Mouse (Mus musculus) liver, embryonic 16.5 days (tissue): Measurements from ENCODE around the gene Pbxip1. TPM values are rescaled to one million over a fixed set of nuclear protein-coding genes. Genes with fewer than 3 reads are reported as not detected.
A peak's percentile ranks its signal among the peaks of the same experiment; 100 is the strongest.

ENCODE experiments used
- ATAC-seq: fragments of 200-750 bp; cut with Nextera tagmentation; 2 replicates; pipeline ENCODE4 v1.8.0; 2017; ENCODE audit warnings: low read depth, mild to moderate bottlenecking, moderate number of reproducible peaks, moderate library complexity
- H3K27ac ChIP-seq: fragments of 300-500 bp; sonication (generic); 2 replicates; pipeline ENCODE4 v1.5.1; 2014; ENCODE audit warnings: mild to moderate bottlenecking, low read length
- H3K27me3 ChIP-seq: fragments of 300-500 bp; sonication (generic); 2 replicates; pipeline ENCODE4 v1.6.1; 2014; ENCODE audit warnings: low read depth, low read length, mixed read lengths; ENCODE audit not compliant: control insufficient read depth, insufficient read depth
- H3K36me3 ChIP-seq: fragments of 300-500 bp; sonication (generic); 2 replicates; pipeline ENCODE4 v1.6.1; 2014; ENCODE audit warnings: mild to moderate bottlenecking; ENCODE audit not compliant: control insufficient read depth, insufficient read depth
- H3K4me1 ChIP-seq: fragments of 300-500 bp; sonication (generic); 2 replicates; pipeline ENCODE4 v1.6.1; 2014; ENCODE audit warnings: low read depth, low read length, mixed read lengths; ENCODE audit not compliant: control insufficient read depth
- H3K4me2 ChIP-seq: fragments of 300-500 bp; sonication (generic); 2 replicates; pipeline ENCODE4 v1.6.1; 2014; ENCODE audit warnings: low read depth, low read length, mixed read lengths
- H3K4me3 ChIP-seq: fragments of 300-500 bp; sonication (generic); 2 replicates; pipeline ENCODE4 v1.5.1; 2014; ENCODE audit warnings: low read depth, mild to moderate bottlenecking, low read length
- H3K9ac ChIP-seq: fragments of 300-500 bp; sonication (generic); 2 replicates; pipeline ENCODE4 v1.6.1; 2014; ENCODE audit warnings: low read depth, low read length
- H3K9me3 ChIP-seq: fragments of 300-500 bp; sonication (generic); replicated peaks from 2 replicates; pipeline ENCODE4 v1.6.1; 2016; ENCODE audit warnings: low read length; ENCODE audit not compliant: control insufficient read depth
- WGBS: fragments of 180-500 bp; shearing (Covaris S2); extraction: QIAGEN DNeasy Blood & Tissue Kit; methylation state at CpG from one replicate; pipeline ENCODE4 v1.1.7; 2014; ENCODE audit not compliant: insufficient replicate concordance; 5-methylcytosine and 5-hydroxymethylcytosine counted together
- polyA plus RNA-seq: library from polyadenylated mRNA; unstranded; fragments of >200 nt; fragmentation: Nextera tagmentation; extraction: Ambion mirVana; gene quantifications from 2 replicates; pipeline ENCODE4 v1.2.1, GENCODE M21; 2015

Gene Pbxip1
- polyA plus RNA-seq, 1 experiment from 2014 or later, result 8.6 TPM

DNA sequence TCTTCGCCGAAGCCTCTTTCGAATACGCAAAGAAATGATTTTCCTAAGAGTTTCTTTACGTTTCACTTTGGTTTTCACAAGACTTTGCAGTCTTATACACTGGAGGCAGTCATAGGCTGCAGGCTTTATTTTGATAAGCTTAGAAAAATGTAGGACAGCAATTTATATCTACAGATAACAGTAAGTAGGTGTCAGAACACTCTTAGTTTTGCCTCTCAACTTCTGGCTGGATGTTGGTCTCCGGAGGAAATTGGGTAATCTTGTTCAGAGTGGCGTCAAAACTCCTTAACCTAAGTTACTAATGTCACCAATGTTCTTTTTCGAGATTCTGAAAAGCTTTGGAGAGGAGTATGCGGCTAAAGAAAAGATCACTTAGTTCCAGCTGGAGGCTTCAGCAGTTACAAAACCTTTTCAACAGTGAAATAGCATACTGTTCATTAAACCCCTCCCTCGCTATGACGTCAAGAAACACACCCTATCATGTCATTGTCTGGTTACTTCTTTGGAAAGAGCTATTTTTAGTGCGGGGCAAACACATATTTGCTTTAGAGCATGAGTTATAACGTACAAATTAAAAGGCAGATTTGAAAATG lies 22.0 kb downstream of the Pbxip1 start:
- 0 out of 2 replicates have a peak overlapping the region, but pooled peaks have one; percentile 1 for H3K9ac ChIP-seq
- peak overlapping the region; percentile 78 for H3K4me3 ChIP-seq

GRCm38 (mm10) chr3:89458965-89459807 lies 22.7 kb downstream of the Pbxip1 start:
- Histone ChIP-seq H3K36me3 (no peaks in the 10 kb centered on the region), H3K9me3 (no peaks in the 10 kb centered on the region), H3K4me1 (peaks cover 21% of the 10 kb centered on the region), H3K4me3 (peak overlapping the region; percentile 78), H3K4me2 (peak overlapping the region; percentile 93), H3K27ac (peak overlapping the region; percentile 79), H3K9ac (peak overlapping the region; percentile 76), H3K27me3 (no peaks in the 10 kb centered on the region)
- peak; percentile 88 for ATAC-seq
- 1% methylated on average over 34 of the region's 36 CpGs for WGBS

More for the DNA sequence above, 22.0 kb downstream of the Pbxip1 start:
- 37% methylated on average over 13 of the region's 13 CpGs for WGBS
- Histone ChIP-seq H3K36me3 (no peaks in the 10 kb centered on the region), H3K27ac (peak overlapping the region; percentile 74), H3K4me1 (peaks cover 21% of the 10 kb centered on the region), H3K27me3 (no peaks in the 10 kb centered on the region), H3K4me2 (peak overlapping the region; percentile 93), H3K9me3 (no peaks in the 10 kb centered on the region)
- peak; percentile 65 for ATAC-seq

GRCm38 (mm10) chr3:89468268-89468667 lies 31.8 kb downstream of the Pbxip1 start:
- Histone ChIP-seq H3K27ac (no peak overlapping the region), H3K4me3 (no peak overlapping the region), H3K9me3 (no peaks in the 10 kb centered on the region), H3K9ac (no peak overlapping the region), H3K4me2 (no peak overlapping the region), H3K27me3 (no peaks in the 10 kb centered on the region), H3K36me3 (no peaks in the 10 kb centered on the region), H3K4me1 (no peaks in the 10 kb centered on the region)
- WGBS, result 51% methylated on average over 4 of the region's 4 CpGs
- no peak for ATAC-seq

- H3K4me3 ChIP-seq, result no peak overlapping the region
- H3K9me3 ChIP-seq, result no peaks in the 10 kb centered on the region
- no peaks in the 10 kb centered on the region for H3K36me3 ChIP-seq
- no peak overlapping the region for H3K9ac ChIP-seq
- H3K4me2 ChIP-seq, result no peak overlapping the region
- WGBS, result 36% methylated on average over 7 of the region's 7 CpGs
- no peaks in the 10 kb centered on the region for H3K27me3 ChIP-seq
- ATAC-seq, result no peak
- H3K4me1 ChIP-seq, result no peaks in the 10 kb centered on the region
- H3K27ac ChIP-seq, result no peak overlapping the region
Observed at GRCm38 (mm10) chr3:89472280-89472679, 35.8 kb downstream of the Pbxip1 start.

GRCm38 (mm10) chr3:89473838-89474237 lies 37.3 kb downstream of the Pbxip1 start:
- Histone ChIP-seq H3K36me3 (no peaks in the 10 kb centered on the region), H3K9me3 (no peaks in the 10 kb centered on the region), H3K4me3 (no peak overlapping the region), H3K27me3 (no peaks in the 10 kb centered on the region), H3K4me2 (no peak overlapping the region), H3K27ac (no peak overlapping the region), H3K4me1 (no peaks in the 10 kb centered on the region), H3K9ac (no peak overlapping the region)
- ATAC-seq, result no peak
- WGBS, result 30% methylated on average over 6 of the region's 6 CpGs

- H3K27ac ChIP-seq, result no peak overlapping the region
- H3K36me3 ChIP-seq, result no peaks in the 10 kb centered on the region
- WGBS, result 70% methylated on average over 6 of the region's 6 CpGs
- no peak overlapping the region for H3K9ac ChIP-seq
- H3K27me3 ChIP-seq, result no peaks in the 10 kb centered on the region
- H3K4me3 ChIP-seq, result no peak overlapping the region
- H3K4me1 ChIP-seq, result no peaks in the 10 kb centered on the region
- no peak overlapping the region for H3K4me2 ChIP-seq
- ATAC-seq, result no peak
- no peaks in the 10 kb centered on the region for H3K9me3 ChIP-seq
Observed at GRCm38 (mm10) chr3:89479055-89479454, 42.5 kb downstream of the Pbxip1 start.

- Histone ChIP-seq H3K4me3 (no peak overlapping the region), H3K27ac (no peak overlapping the region), H3K9me3 (no peaks in the 10 kb centered on the region), H3K36me3 (no peaks in the 10 kb centered on the region), H3K4me2 (no peak overlapping the region), H3K27me3 (no peaks in the 10 kb centered on the region), H3K9ac (no peak overlapping the region), H3K4me1 (no peaks in the 10 kb centered on the region)
- ATAC-seq, result no peak
- 38% methylated on average over 2 of the region's 2 CpGs for WGBS
Observed at GRCm38 (mm10) chr3:89481488-89481887, 45.0 kb downstream of the Pbxip1 start.

GRCm38 (mm10) chr3:89482249-89482648 lies 45.7 kb downstream of the Pbxip1 start:
- ATAC-seq, result no peak
- H3K27me3 ChIP-seq, result no peaks in the 10 kb centered on the region
- no peak overlapping the region for H3K4me3 ChIP-seq
- no peak overlapping the region for H3K27ac ChIP-seq
- no peaks in the 10 kb centered on the region for H3K4me1 ChIP-seq
- H3K9ac ChIP-seq, result no peak overlapping the region
- H3K4me2 ChIP-seq, result no peak overlapping the region
- H3K36me3 ChIP-seq, result no peaks in the 10 kb centered on the region
- no peaks in the 10 kb centered on the region for H3K9me3 ChIP-seq
- WGBS, result 57% methylated on average over 5 of the region's 5 CpGs
